Mouse (Mus musculus): Measurements from ENCODE around the gene Cmtm7. TPM values are rescaled to one million over a fixed set of nuclear protein-coding genes. Genes with fewer than 3 reads are reported as not detected.

The Cmtm7 gene
- polyA plus RNA-seq, 1 experiment from 2014 or later = 60.0 TPM

DNA sequence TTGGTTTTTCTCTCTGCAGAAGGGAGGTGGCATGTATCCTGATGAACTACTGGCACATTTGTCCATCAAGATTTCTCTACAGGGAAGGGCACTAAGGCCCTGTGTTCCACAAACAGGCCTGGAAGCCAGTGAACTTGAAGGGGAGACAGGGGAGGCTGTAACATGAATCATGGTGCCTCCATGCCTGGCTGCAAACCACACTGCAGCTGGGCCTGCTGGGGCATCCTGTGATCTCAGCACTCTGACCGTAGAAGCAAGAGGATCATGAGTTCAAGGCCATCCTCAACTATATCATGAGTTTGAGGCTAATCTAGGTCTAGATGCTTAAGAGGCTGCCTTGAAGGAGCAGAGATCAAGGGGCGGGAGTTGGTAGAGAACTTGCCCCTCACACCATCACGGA lies 5.3 kb downstream of the Cmtm7 start:
- DNase-seq (ENCODE audit: low spot score, missing footprints) (no peak), ATAC-seq (ENCODE audit: low FRiP score) (no peak)
- Histone ChIP-seq H3K27ac (ENCODE audit: low read depth, low read length) (no peak overlapping the region), H3K27me3 (ENCODE audit: control insufficient read depth, insufficient read depth, low read length) (no peaks in the 10 kb centered on the region), H3K4me2 (no peak overlapping the region), H3K4me3 (ENCODE audit: low read depth, low read length) (no peak overlapping the region), H3K36me3 (ENCODE audit: control insufficient read depth, insufficient read depth, low read length) (peaks cover 2% of the 10 kb centered on the region; the same call in 1 of the 2 replicates), H3K4me1 (ENCODE audit: control insufficient read depth, insufficient read depth, low read length) (peaks cover 16% of the 10 kb centered on the region), H3K9me3 (ENCODE audit: control insufficient read depth, low read length) (no peaks in the 10 kb centered on the region), H3K9ac (ENCODE audit: low read length) (no peak overlapping the region)
- 89% methylated on average over 3 of the region's 3 CpGs for WGBS

DNA sequence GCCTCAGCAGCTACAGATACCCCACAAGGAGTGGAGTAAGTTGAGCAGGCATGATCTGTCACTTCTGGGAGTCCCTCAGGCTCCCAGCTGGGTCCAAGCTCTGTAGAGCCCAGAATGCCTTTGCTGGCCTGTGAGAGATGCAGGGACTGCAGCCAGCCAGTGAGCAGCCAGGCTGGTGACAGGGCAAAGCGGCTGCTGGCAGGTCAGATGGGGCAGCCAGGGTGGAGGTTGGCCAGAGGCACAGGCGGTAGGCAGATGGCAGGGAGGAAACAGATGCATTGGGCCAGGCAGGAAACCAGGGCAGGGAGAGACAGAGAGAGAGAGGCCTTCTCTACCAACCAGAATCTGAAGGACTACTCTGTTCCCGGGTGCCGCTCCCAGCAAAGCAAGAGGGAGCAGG lies 6.4 kb downstream of the Cmtm7 start:
- Histone ChIP-seq H3K27me3 (ENCODE audit: control insufficient read depth, insufficient read depth, low read length) (no peaks in the 10 kb centered on the region), H3K9ac (ENCODE audit: low read length) (no peak overlapping the region), H3K27ac (ENCODE audit: low read depth, low read length) (no peak overlapping the region), H3K4me1 (ENCODE audit: control insufficient read depth, insufficient read depth, low read length) (peaks cover 5% of the 10 kb centered on the region; the same call in 1 of the 2 replicates), H3K36me3 (ENCODE audit: control insufficient read depth, insufficient read depth, low read length) (peaks cover 2% of the 10 kb centered on the region; the same call in 1 of the 2 replicates), H3K4me2 (no peak overlapping the region), H3K4me3 (ENCODE audit: low read depth, low read length) (no peak overlapping the region), H3K9me3 (ENCODE audit: control insufficient read depth, low read length) (no peaks in the 10 kb centered on the region)
- 87% methylated on average over 4 of the region's 4 CpGs for WGBS
- DNase-seq (ENCODE audit: low spot score, missing footprints) (no peak), ATAC-seq (ENCODE audit: low FRiP score) (no peak)

DNA sequence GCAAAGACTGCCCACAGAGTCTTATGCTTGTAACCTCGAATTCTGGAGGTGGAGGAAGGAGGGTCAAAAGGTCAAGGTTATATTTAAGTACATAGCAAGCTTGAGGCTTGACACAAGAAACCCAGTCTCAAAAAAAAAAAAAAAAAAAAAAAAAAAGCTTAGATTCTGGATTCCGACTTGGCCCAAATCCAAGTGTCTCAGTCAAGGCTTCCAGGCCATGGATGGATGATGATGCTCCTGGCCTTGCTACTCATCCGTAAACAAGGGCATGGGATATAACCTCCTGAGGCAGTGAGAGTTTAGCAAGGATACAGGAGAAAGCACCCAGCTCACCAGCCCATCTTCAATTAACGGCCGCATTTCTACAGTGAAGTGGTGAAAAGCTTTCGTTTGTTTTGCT lies 7.0 kb downstream of the Cmtm7 start:
- Histone ChIP-seq H3K27ac (ENCODE audit: low read depth, low read length) (no peak overlapping the region), H3K4me3 (ENCODE audit: low read depth, low read length) (no peak overlapping the region), H3K27me3 (ENCODE audit: control insufficient read depth, insufficient read depth, low read length) (no peaks in the 10 kb centered on the region), H3K36me3 (ENCODE audit: control insufficient read depth, insufficient read depth, low read length) (peaks cover 2% of the 10 kb centered on the region; the same call in 1 of the 2 replicates), H3K4me1 (ENCODE audit: control insufficient read depth, insufficient read depth, low read length) (no peaks in the 10 kb centered on the region), H3K4me2 (no peak overlapping the region), H3K9ac (ENCODE audit: low read length) (no peak overlapping the region), H3K9me3 (ENCODE audit: control insufficient read depth, low read length) (no peaks in the 10 kb centered on the region)
- DNase-seq (ENCODE audit: low spot score, missing footprints) = no peak
- 88% methylated on average over 6 of the region's 6 CpGs for WGBS
- ATAC-seq (ENCODE audit: low FRiP score) = no peak

DNA sequence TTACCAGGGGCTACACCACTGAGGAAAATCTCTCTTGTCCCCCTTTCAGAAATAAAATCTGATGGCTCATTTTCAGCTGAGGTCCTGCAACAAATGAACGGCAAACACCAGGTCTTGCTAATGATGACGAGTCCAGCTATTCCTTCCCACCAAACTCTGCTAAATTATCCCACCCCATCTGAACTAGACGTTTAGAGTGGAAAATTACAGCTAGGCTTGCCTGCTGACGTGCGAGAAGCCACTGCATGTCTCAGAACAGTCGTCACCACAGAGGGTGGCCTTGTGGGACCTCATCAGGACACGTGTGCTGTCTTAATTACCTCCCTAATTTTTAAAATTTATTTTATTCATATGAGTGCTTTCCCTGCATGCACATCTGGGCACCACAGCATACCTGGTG lies 10.1 kb downstream of the Cmtm7 start:
- DNase-seq (ENCODE audit: low spot score, missing footprints) = no peak
- Histone ChIP-seq H3K4me1 (ENCODE audit: control insufficient read depth, insufficient read depth, low read length) (peaks cover 5% of the 10 kb centered on the region; the same call in 1 of the 2 replicates), H3K36me3 (ENCODE audit: control insufficient read depth, insufficient read depth, low read length) (peaks cover 2% of the 10 kb centered on the region; the same call in 1 of the 2 replicates), H3K9ac (ENCODE audit: low read length) (no peak overlapping the region), H3K9me3 (ENCODE audit: control insufficient read depth, low read length) (no peaks in the 10 kb centered on the region), H3K4me3 (ENCODE audit: low read depth, low read length) (no peak overlapping the region), H3K27ac (ENCODE audit: low read depth, low read length) (no peak overlapping the region), H3K27me3 (ENCODE audit: control insufficient read depth, insufficient read depth, low read length) (no peaks in the 10 kb centered on the region), H3K4me2 (no peak overlapping the region)
- whole genome bisulfite sequencing = 89% methylated on average over 7 of the region's 7 CpGs
- ATAC-seq (ENCODE audit: low FRiP score) = no peak

DNA sequence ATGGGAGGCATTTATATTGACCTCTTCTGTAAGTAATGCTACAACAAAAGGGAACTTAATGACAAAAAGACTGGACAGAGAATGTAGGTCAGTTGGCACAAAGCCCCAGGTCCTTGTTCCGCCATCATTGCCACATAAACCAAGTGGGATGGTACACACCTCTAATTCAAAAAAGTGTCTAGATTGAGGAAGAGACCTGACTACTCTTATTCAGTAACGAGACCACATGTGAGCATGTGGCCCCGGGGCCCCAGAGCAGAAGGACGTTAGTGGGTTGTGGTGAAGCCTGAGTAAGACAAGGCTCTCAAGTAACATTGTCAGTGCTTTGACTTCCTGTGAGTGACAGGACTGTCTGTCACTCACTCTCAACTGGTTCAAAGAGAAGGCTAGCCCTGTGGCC lies 11.4 kb downstream of the Cmtm7 start:
- ATAC-seq (ENCODE audit: low FRiP score) (no peak), DNase-seq (ENCODE audit: low spot score, missing footprints) (no peak)
- peaks cover 5% of the 10 kb centered on the region; the same call in 1 of the 2 replicates for H3K4me1 ChIP-seq (ENCODE audit: control insufficient read depth, insufficient read depth, low read length)
- no peak overlapping the region for H3K27ac ChIP-seq (ENCODE audit: low read depth, low read length)
- peaks cover 6% of the 10 kb centered on the region for H3K36me3 ChIP-seq (ENCODE audit: control insufficient read depth, insufficient read depth, low read length)
- 94% methylated on average over 4 of the region's 4 CpGs for WGBS
- H3K9me3 ChIP-seq (ENCODE audit: control insufficient read depth, low read length) = no peaks in the 10 kb centered on the region
- H3K9ac ChIP-seq (ENCODE audit: low read length) = no peak overlapping the region
- no peak overlapping the region for H3K4me2 ChIP-seq
- H3K4me3 ChIP-seq (ENCODE audit: low read depth, low read length) = no peak overlapping the region
- H3K27me3 ChIP-seq (ENCODE audit: control insufficient read depth, insufficient read depth, low read length) = no peaks in the 10 kb centered on the region

DNA sequence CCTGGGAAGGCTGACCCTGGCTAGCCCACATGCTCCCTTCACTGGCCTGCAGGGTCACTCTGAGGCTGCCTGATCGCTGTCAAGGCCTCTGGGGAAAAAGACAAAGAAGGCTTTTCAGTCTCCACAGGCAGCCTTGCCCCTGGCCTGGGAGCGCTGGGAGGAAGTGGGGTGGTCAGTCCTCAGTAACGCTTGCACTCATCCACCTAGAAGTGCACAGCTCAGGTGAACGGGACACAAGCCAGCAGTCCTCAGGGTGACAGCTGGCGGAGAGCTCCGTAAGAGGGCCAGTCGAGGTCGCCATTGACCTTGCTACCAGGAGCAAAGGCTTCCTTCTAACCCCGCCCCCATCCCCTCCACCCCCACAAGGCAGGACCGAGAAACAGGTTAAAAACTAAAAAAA lies 13.6 kb downstream of the Cmtm7 start:
- no peak overlapping the region for H3K4me3 ChIP-seq (ENCODE audit: low read depth, low read length)
- H3K4me1 ChIP-seq (ENCODE audit: control insufficient read depth, insufficient read depth, low read length) = peaks cover 5% of the 10 kb centered on the region; the same call in 1 of the 2 replicates
- DNase-seq (ENCODE audit: low spot score, missing footprints) (no peak), ATAC-seq (ENCODE audit: low FRiP score) (no peak)
- no peaks in the 10 kb centered on the region for H3K9me3 ChIP-seq (ENCODE audit: control insufficient read depth, low read length)
- H3K36me3 ChIP-seq (ENCODE audit: control insufficient read depth, insufficient read depth, low read length) = peaks cover 6% of the 10 kb centered on the region
- no peak overlapping the region for H3K9ac ChIP-seq (ENCODE audit: low read length)
- no peak overlapping the region for H3K27ac ChIP-seq (ENCODE audit: low read depth, low read length)
- WGBS = 63% methylated on average over 10 of the region's 10 CpGs
- H3K27me3 ChIP-seq (ENCODE audit: control insufficient read depth, insufficient read depth, low read length) = no peaks in the 10 kb centered on the region
- no peak overlapping the region for H3K4me2 ChIP-seq

DNA sequence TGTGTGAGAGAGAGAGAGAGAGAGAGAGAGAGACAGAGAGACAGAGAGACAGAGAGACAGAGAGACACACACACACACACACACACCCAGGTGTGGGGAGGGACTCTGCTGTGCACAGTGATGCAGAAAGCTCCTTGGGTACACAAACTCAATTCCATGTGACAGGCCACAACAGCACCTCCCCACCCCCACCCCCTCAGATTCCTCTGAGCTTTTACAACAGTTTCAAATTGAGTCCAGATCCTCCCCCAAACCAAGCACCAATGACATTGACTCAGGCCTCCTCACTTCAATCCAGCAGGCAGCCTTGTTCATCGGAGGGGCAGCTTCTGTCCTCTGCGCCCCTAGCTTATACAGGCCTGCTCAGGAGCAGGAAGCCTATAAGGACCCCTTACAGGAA lies 14.1 kb downstream of the Cmtm7 start:
- no peak overlapping the region for H3K27ac ChIP-seq (ENCODE audit: low read depth, low read length)

DNA sequence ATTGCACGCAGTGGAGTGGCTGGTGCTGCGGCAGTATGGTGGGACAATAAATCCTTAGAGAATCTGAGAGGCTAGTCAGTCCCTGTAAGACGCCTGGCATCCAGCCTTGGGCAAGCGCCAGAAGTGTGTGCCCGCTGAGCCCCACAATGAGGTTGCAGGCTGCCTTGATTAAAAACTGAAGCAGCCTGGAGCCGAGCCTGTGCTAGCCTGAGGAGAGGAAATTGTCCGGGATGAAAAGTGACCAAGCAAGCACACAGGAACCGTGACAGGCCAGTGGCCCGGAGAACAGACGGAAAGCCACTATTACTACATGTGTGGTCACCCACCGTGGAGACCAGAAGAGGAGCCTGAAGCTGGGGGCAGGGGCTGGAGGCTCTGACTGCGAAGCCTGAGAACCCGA lies 14.6 kb downstream of the Cmtm7 start:
- 83% methylated on average over 13 of the region's 13 CpGs for WGBS
- Histone ChIP-seq H3K36me3 (ENCODE audit: control insufficient read depth, insufficient read depth, low read length) (peaks cover 3% of the 10 kb centered on the region; the same call in 1 of the 2 replicates), H3K4me3 (ENCODE audit: low read depth, low read length) (no peak overlapping the region), H3K4me2 (no peak overlapping the region), H3K9ac (ENCODE audit: low read length) (no peak overlapping the region), H3K4me1 (ENCODE audit: control insufficient read depth, insufficient read depth, low read length) (peaks cover 5% of the 10 kb centered on the region; the same call in 1 of the 2 replicates), H3K9me3 (ENCODE audit: control insufficient read depth, low read length) (no peaks in the 10 kb centered on the region), H3K27ac (ENCODE audit: low read depth, low read length) (no peak overlapping the region), H3K27me3 (ENCODE audit: control insufficient read depth, insufficient read depth, low read length) (no peaks in the 10 kb centered on the region)
- DNase-seq (ENCODE audit: low spot score, missing footprints) = no peak
- no peak for ATAC-seq (ENCODE audit: low FRiP score)

More for the DNA sequence above, 14.1 kb downstream of the Cmtm7 start:
- H3K27me3 ChIP-seq (ENCODE audit: control insufficient read depth, insufficient read depth, low read length) = no peaks in the 10 kb centered on the region
- H3K36me3 ChIP-seq (ENCODE audit: control insufficient read depth, insufficient read depth, low read length) = peaks cover 4% of the 10 kb centered on the region
- ATAC-seq (ENCODE audit: low FRiP score) (no peak), DNase-seq (ENCODE audit: low spot score, missing footprints) (no peak)
- H3K4me1 ChIP-seq (ENCODE audit: control insufficient read depth, insufficient read depth, low read length) = peaks cover 5% of the 10 kb centered on the region; the same call in 1 of the 2 replicates
- WGBS = 81% methylated on average over 2 of the region's 2 CpGs
- no peak overlapping the region for H3K4me2 ChIP-seq
- no peaks in the 10 kb centered on the region for H3K9me3 ChIP-seq (ENCODE audit: control insufficient read depth, low read length)
- no peak overlapping the region for H3K4me3 ChIP-seq (ENCODE audit: low read depth, low read length)
- no peak overlapping the region for H3K9ac ChIP-seq (ENCODE audit: low read length)

DNA sequence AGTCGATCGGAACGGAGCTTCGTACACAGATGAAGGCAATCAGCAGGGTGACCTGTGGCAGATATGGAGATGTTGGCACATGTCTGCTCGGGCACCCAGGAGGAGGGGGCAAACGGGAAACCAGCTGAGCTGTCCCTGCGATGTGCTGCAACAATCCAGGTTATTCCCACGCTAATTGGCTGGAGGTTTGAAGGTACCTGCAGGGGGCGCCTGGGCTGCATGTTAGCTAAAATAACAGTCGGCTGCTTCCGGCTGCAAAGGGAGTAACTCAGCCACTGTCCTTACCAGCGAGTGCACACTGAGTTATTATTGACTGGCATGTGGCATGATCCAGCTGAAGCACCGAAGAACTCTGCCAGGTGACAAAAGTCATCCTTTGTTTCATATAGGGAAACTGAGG lies 18.3 kb downstream of the Cmtm7 start:
- DNase-seq (ENCODE audit: low spot score, missing footprints) = peak; percentile 89
- Histone ChIP-seq H3K27ac (ENCODE audit: low read depth, low read length) (no peak overlapping the region), H3K9ac (ENCODE audit: low read length) (no peak overlapping the region), H3K27me3 (ENCODE audit: control insufficient read depth, insufficient read depth, low read length) (no peaks in the 10 kb centered on the region), H3K4me2 (no peak overlapping the region), H3K36me3 (ENCODE audit: control insufficient read depth, insufficient read depth, low read length) (peaks cover 5% of the 10 kb centered on the region; the same call in 1 of the 2 replicates), H3K4me3 (ENCODE audit: low read depth, low read length) (no peak overlapping the region), H3K9me3 (ENCODE audit: control insufficient read depth, low read length) (no peaks in the 10 kb centered on the region), H3K4me1 (ENCODE audit: control insufficient read depth, insufficient read depth, low read length) (peaks cover 5% of the 10 kb centered on the region; the same call in 1 of the 2 replicates)
- ATAC-seq (ENCODE audit: low FRiP score) = no peak
- whole genome bisulfite sequencing = 73% methylated on average over 13 of the region's 13 CpGs
